Mouse (Mus musculus): ENCODE measurements around the gene Tex48.

- TF ChIP-seq CHD2 (IDR thresholded peaks at IDR 0.05; ENCODE audit: low read depth, low read length) (no peak), ZC3H11A (IDR thresholded peaks at IDR 0.05; ENCODE audit: borderline replicate concordance, low read depth, low read length) (no peak)
Measured at GRCm38 (mm10) chr4:63659086-63659485, 36.9 kb upstream of the Tex48 start.
